Comparison of ENCODE assay signal across 9 mouse cellular contexts in the genomic region with DNA sequence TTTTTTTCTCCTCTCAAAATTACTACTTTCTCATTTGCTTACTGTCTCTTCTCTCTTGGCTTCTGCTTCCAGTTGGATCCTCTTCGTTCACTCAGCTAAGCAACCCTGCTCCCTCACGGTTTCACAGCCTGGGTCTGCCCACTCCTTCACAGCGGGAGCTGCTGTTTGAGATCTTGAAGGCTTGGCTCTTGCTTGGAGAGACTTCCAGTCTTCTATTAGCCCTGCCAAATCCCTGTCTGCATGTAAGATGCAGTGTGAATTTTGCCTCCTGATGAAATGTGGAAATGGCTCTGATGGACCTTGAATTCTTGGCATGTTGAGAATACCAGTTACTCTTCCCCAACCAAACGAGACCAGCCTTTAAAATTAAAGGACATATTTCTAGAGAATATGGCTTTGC.
DNase-seq lines count a peak whose midpoint lies in the region.
"Had no signal": no experiment of that assay in that cellular context is flagged by ENCODE, and none has a peak within 500 bp of the region (broad histone marks: within the 10 kb centered on the region; RNA-seq: fewer than 3 reads in every experiment).

No protein-coding gene starts in this region.

- intact Hi-C loops in left cerebral cortex, postnatal 36 days (cut with DNase I) = no loop called here

- peak; percentile 16 to 26 for DNase-seq in cerebellum, postnatal 36 days
- DNase-seq in cerebellum, adult 8-10 months = no peak
- peak; percentile 20 for DNase-seq in Muller cell, postnatal 12 days (ENCODE audit: inconsistent ontology term)
- DNase-seq in brain, embryonic 18.5 days (ENCODE audit: low read depth, low spot score) = peak; percentile 42
- peak; percentile 33 to 34 for DNase-seq in left cerebral cortex, postnatal 36 days (ENCODE audit: low spot score in 2 of 2)
- no peak for DNase-seq in spleen, postnatal 14 days (ENCODE audit: low spot score in 2 of 2)
- DNase-seq in thymus, adult 18-20 months = no peak
- DNase-seq: embryo, embryonic 11 days; gastrocnemius, postnatal 10 days had no signal

Comparison
In these comparisons a context has a peak if more than half of its experiments do, and no peak if none do; other contexts are left out.
1. DNase-seq: peak in cerebellum, postnatal 36 days (2 of 2), Muller cell, postnatal 12 days (single experiment), brain, embryonic 18.5 days (single experiment) and left cerebral cortex, postnatal 36 days (2 of 2); none in cerebellum, adult 8-10 months (single experiment), spleen, postnatal 14 days (0 of 2) and thymus, adult 18-20 months (0 of 2).